Mouse (Mus musculus): ENCODE results near the gene Trim2.

GRCm38 (mm10) chr3:84200559-84201420, 105.9 kb downstream of the Trim2 start:
- TF ChIP-seq MYOG (IDR thresholded peaks at IDR 0.05; ENCODE audit: control insufficient read depth, extremely low read depth, insufficient read length), result no peak
- no peak for TF ChIP-seq CTCF (IDR thresholded peaks at IDR 0.05; ENCODE audit: control insufficient read depth, insufficient read depth, insufficient read length)
- no peak for TF ChIP-seq MAX (IDR thresholded peaks at IDR 0.05)
- TF ChIP-seq MYOD1 (IDR thresholded peaks at IDR 0.05; ENCODE audit: control insufficient read depth, insufficient read length, low read depth), result peak; percentile 2
- no peak for TF ChIP-seq USF1 (IDR thresholded peaks at IDR 0.05; ENCODE audit: low read depth)

All from C2C12 (cell line).